Mouse (Mus musculus) heart, embryonic 10.5 days (tissue): ENCODE measurements around the gene Gm20696. TPM values are rescaled to one million over a fixed set of nuclear protein-coding genes. Genes with fewer than 3 reads are reported as not detected.

ENCODE experiments used
- DNase-seq: peaks from one replicate; pipeline ENCODE4 v3.0.0-alpha.2; 2017; ENCODE audit warnings: low spot score
- H3K27ac ChIP-seq: fragments of 300-500 bp; sonication (generic); 2 replicates; pipeline ENCODE4 v1.5.1; 2016; ENCODE audit warnings: mild to moderate bottlenecking
- H3K27me3 ChIP-seq: fragments of 300-500 bp; sonication (generic); 2 replicates; pipeline ENCODE4 v1.6.1; 2016; ENCODE audit warnings: mild to moderate bottlenecking; ENCODE audit not compliant: poor library complexity, insufficient read depth, severe bottlenecking
- H3K36me3 ChIP-seq: fragments of 300-500 bp; sonication (generic); 2 replicates; pipeline ENCODE4 v1.6.1; 2016; ENCODE audit warnings: mild to moderate bottlenecking, moderate library complexity
- H3K4me1 ChIP-seq: fragments of 300-500 bp; sonication (generic); 2 replicates; pipeline ENCODE4 v1.6.1; 2016; ENCODE audit warnings: mild to moderate bottlenecking
- H3K4me3 ChIP-seq: fragments of 300-500 bp; sonication (generic); 2 replicates; pipeline ENCODE4 v1.5.1; 2016; ENCODE audit warnings: mild to moderate bottlenecking, moderate library complexity
- H3K9me3 ChIP-seq: fragments of 300-500 bp; sonication (generic); 2 replicates; pipeline ENCODE4 v1.6.1; 2016; ENCODE audit warnings: mild to moderate bottlenecking, moderate library complexity
- WGBS: fragments of 180-500 bp; shearing (Covaris S2); methylation state at CpG from one replicate; pipeline ENCODE4 v1.1.7; 2016; 5-methylcytosine and 5-hydroxymethylcytosine counted together
- polyA plus RNA-seq: library from polyadenylated mRNA; unstranded; fragments of >200 nt; fragmentation: Nextera tagmentation; extraction: Ambion mirVana; gene quantifications from 2 replicates; pipeline ENCODE4 v1.2.1, GENCODE M21; 2016

Gene Gm20696
- polyA plus RNA-seq, 1 experiment from 2014 or later = 3.4 TPM

- no peaks in the 10 kb centered on the region for H3K27me3 ChIP-seq
- no peak for DNase-seq
- no peaks in the 10 kb centered on the region for H3K9me3 ChIP-seq
- H3K27ac ChIP-seq = peak overlapping the region; percentile 65
- WGBS = 61% methylated on average over 19 of the region's 19 CpGs
- peaks cover 3% of the 10 kb centered on the region; the same call in 1 of the 2 replicates for H3K36me3 ChIP-seq
- H3K4me3 ChIP-seq = no peak overlapping the region
- peaks cover 35% of the 10 kb centered on the region for H3K4me1 ChIP-seq
Measured at GRCm38 (mm10) chr6:99388741-99389675, 277.6 kb downstream of the Gm20696 start.

GRCm38 (mm10) chr6:99388023-99388422, 278.6 kb downstream of the Gm20696 start:
- Histone ChIP-seq H3K27me3 (no peaks in the 10 kb centered on the region), H3K27ac (peak overlapping the region; percentile 17; the same call in 1 of the 2 replicates), H3K9me3 (no peaks in the 10 kb centered on the region), H3K4me3 (no peak overlapping the region), H3K36me3 (peaks cover 3% of the 10 kb centered on the region; the same call in 1 of the 2 replicates), H3K4me1 (peaks cover 44% of the 10 kb centered on the region)
- DNase-seq = no peak
- 84% methylated on average over 5 of the region's 5 CpGs for WGBS

DNA sequence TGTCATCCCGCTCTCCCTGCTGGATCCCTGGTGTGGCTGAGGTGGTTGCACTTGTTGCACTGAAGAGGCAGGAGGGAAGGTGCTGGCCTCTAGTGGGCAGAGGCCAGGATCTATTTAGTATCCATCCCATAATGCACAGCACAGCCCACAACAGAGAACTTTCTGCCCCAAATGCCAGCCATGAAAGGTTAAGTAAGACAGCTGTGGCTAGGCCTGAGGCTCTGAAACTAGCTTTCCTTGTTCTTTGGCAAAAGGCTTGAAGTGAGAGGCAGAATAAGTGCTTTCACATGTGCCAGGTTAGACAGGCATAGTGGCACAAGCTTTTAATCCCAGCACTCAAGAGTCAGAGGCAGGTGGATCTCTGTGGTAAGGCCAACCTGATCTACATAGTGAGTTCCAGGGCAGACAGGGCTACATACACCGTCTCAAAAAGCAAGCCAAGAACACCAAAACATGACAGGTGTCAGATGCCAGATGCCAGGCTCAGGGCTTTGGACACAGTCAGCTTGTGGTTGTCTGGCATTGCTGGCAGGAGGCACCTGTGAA, 281.5 kb downstream of the Gm20696 start:
- peaks cover 3% of the 10 kb centered on the region; the same call in 1 of the 2 replicates for H3K36me3 ChIP-seq
- H3K27me3 ChIP-seq = no peaks in the 10 kb centered on the region
- H3K9me3 ChIP-seq = no peaks in the 10 kb centered on the region
- H3K4me1 ChIP-seq = peaks cover 53% of the 10 kb centered on the region
- no peak for DNase-seq
- 0 out of 2 replicates have a peak overlapping the region, but pooled peaks have one; percentile 6 for H3K27ac ChIP-seq
- no peak overlapping the region for H3K4me3 ChIP-seq
- WGBS = 70% methylated on average over 2 of the region's 2 CpGs

DNA sequence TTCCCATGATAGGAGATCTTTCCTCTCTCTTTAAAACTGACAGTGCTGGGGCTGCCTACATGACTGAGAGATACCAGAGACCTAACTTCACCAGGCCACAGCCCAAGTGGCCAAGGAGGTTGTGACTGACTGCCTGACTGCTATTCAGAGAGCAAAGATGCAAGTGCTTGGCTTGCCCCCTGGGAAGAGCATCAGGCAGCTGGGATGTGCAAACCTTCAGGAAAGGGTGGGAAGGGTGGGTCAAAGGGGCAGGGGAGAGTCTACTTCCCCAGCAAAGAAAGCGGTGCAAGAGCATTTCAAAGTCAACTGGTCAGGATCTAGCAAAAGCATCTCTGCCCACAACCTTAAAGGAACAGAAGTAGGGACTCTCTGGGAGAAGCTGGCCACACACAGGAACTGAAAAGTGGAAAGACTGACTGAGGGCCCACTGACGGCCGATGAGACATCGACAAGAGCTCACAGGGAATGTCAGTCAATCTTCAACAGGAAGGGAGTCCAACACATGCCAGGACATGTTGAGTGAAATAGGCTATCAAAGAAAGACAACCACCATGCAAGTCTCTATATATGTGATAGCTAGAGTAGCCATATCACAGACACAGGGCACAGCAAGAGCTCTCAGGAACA, 282.6 kb downstream of the Gm20696 start:
- Histone ChIP-seq H3K9me3 (no peaks in the 10 kb centered on the region), H3K27me3 (no peaks in the 10 kb centered on the region), H3K36me3 (peaks cover 3% of the 10 kb centered on the region; the same call in 1 of the 2 replicates), H3K27ac (0 out of 2 replicates have a peak overlapping the region, but pooled peaks have one; percentile 12), H3K4me3 (no peak overlapping the region), H3K4me1 (peaks cover 43% of the 10 kb centered on the region)
- no peak for DNase-seq
- WGBS = 47% methylated on average over 4 of the region's 4 CpGs

GRCm38 (mm10) chr6:99380146-99380545, 286.5 kb downstream of the Gm20696 start:
- H3K4me1 ChIP-seq = peaks cover 53% of the 10 kb centered on the region
- no peaks in the 10 kb centered on the region for H3K36me3 ChIP-seq
- H3K4me3 ChIP-seq = no peak overlapping the region
- H3K27me3 ChIP-seq = no peaks in the 10 kb centered on the region
- no peak for DNase-seq
- no peak overlapping the region for H3K27ac ChIP-seq
- no peaks in the 10 kb centered on the region for H3K9me3 ChIP-seq
- 82% methylated on average over 5 of the region's 5 CpGs for whole genome bisulfite sequencing

- WGBS = 74% methylated on average over 7 of the region's 7 CpGs
- Histone ChIP-seq H3K27me3 (no peaks in the 10 kb centered on the region), H3K9me3 (no peaks in the 10 kb centered on the region), H3K4me1 (peaks cover 52% of the 10 kb centered on the region), H3K4me3 (no peak overlapping the region), H3K27ac (0 out of 2 replicates have a peak overlapping the region, but pooled peaks have one; percentile 24), H3K36me3 (no peaks in the 10 kb centered on the region)
- no peak for DNase-seq
Measured at GRCm38 (mm10) chr6:99378997-99379710, 287.4 kb downstream of the Gm20696 start.

- 66% methylated on average over 4 of the region's 4 CpGs for WGBS
- Histone ChIP-seq H3K36me3 (0 out of 2 replicates have a peak, but pooled peaks cover 3% of the 10 kb centered on the region), H3K9me3 (no peaks in the 10 kb centered on the region), H3K27me3 (no peaks in the 10 kb centered on the region), H3K4me1 (peaks cover 40% of the 10 kb centered on the region), H3K27ac (peak overlapping the region; percentile 72; the same call in 1 of the 2 replicates), H3K4me3 (no peak overlapping the region)
- no peak for DNase-seq
Measured at GRCm38 (mm10) chr6:99377716-99378115, 288.9 kb downstream of the Gm20696 start.

GRCm38 (mm10) chr6:99377131-99377530, 289.5 kb downstream of the Gm20696 start:
- Histone ChIP-seq H3K9me3 (no peaks in the 10 kb centered on the region), H3K27me3 (no peaks in the 10 kb centered on the region), H3K4me1 (peaks cover 37% of the 10 kb centered on the region), H3K27ac (peak overlapping the region; percentile 72; the same call in 1 of the 2 replicates), H3K4me3 (no peak overlapping the region), H3K36me3 (0 out of 2 replicates have a peak, but pooled peaks cover 4% of the 10 kb centered on the region)
- WGBS = 46% methylated on average over 2 of the region's 2 CpGs
- DNase-seq = no peak

GRCm38 (mm10) chr6:99376721-99377120, 289.9 kb downstream of the Gm20696 start:
- H3K9me3 ChIP-seq = no peaks in the 10 kb centered on the region
- WGBS = 81% methylated on average over 8 of the region's 8 CpGs
- no peak overlapping the region for H3K4me3 ChIP-seq
- no peak for DNase-seq
- peak overlapping the region; percentile 47; the same call in 1 of the 2 replicates for H3K27ac ChIP-seq
- H3K4me1 ChIP-seq = peaks cover 37% of the 10 kb centered on the region
- 0 out of 2 replicates have a peak, but pooled peaks cover 4% of the 10 kb centered on the region for H3K36me3 ChIP-seq
- H3K27me3 ChIP-seq = no peaks in the 10 kb centered on the region

GRCm38 (mm10) chr6:99375865-99376264, 290.7 kb downstream of the Gm20696 start:
- Histone ChIP-seq H3K4me1 (peaks cover 34% of the 10 kb centered on the region), H3K36me3 (0 out of 2 replicates have a peak, but pooled peaks cover 4% of the 10 kb centered on the region), H3K27me3 (no peaks in the 10 kb centered on the region), H3K4me3 (no peak overlapping the region), H3K27ac (no peak overlapping the region), H3K9me3 (no peaks in the 10 kb centered on the region)
- 74% methylated on average over 6 of the region's 6 CpGs for whole genome bisulfite sequencing
- DNase-seq = no peak

DNA sequence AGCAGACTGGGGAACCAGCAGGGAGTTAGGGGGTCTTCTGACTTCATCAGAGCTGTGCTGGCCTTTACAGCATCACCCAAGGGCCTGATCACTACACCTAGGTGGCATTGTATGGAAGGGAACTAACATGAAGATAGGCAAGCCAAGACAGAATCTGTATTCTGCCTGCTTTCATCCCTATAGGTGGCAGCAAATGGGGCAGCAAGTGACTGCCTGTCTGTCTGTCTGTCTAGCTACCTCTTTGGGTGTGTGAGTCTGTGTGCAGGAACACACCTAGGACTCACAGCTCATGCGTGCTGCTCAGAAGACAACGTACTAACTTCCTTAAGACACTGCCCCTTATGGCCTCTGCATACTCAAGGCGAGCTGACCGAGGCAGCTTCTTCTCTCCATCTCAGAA, 291.2 kb downstream of the Gm20696 start:
- 61% methylated on average over 4 of the region's 4 CpGs for WGBS
- Histone ChIP-seq H3K27me3 (no peaks in the 10 kb centered on the region), H3K27ac (no peak overlapping the region), H3K36me3 (0 out of 2 replicates have a peak, but pooled peaks cover 4% of the 10 kb centered on the region), H3K4me1 (peaks cover 34% of the 10 kb centered on the region), H3K9me3 (no peaks in the 10 kb centered on the region), H3K4me3 (no peak overlapping the region)
- DNase-seq = no peak
